Mouse (Mus musculus): ENCODE measurements around the gene Zswim3.

The Zswim3 gene

GRCm38 (mm10) chr2:164804533-164805331, at the start of gene Zswim3, which contains the start of gene Acot8:
Gene Zswim3 (plus strand): TSS chr2:164805098.
Gene Acot8 (minus strand): TSS chr2:164804882.
- peak; percentile 98 for DNase-seq (ENCODE audit: low read depth, low spot score)

GRCm38 (mm10) chr2:164757841-164758240, 47.1 kb upstream of the Zswim3 start:
- no peak for DNase-seq (ENCODE audit: low read depth, low spot score)

- no peak for DNase-seq (ENCODE audit: low read depth, low spot score)
Observed at GRCm38 (mm10) chr2:164758692-164759091, 46.2 kb upstream of the Zswim3 start.

GRCm38 (mm10) chr2:164760059-164760833, 44.7 kb upstream of the Zswim3 start:
- DNase-seq (ENCODE audit: low read depth, low spot score): no peak

GRCm38 (mm10) chr2:164761502-164761901, 43.4 kb upstream of the Zswim3 start:
- no peak for DNase-seq (ENCODE audit: low read depth, low spot score)

- DNase-seq (ENCODE audit: low read depth, low spot score): no peak
Observed at GRCm38 (mm10) chr2:164761971-164762370, 42.9 kb upstream of the Zswim3 start.

GRCm38 (mm10) chr2:164762593-164762992, 42.3 kb upstream of the Zswim3 start:
- DNase-seq (ENCODE audit: low read depth, low spot score): no peak

GRCm38 (mm10) chr2:164765841-164766240, 39.1 kb upstream of the Zswim3 start:
- DNase-seq (ENCODE audit: low read depth, low spot score): no peak

- no peak for DNase-seq (ENCODE audit: low read depth, low spot score)
Observed at GRCm38 (mm10) chr2:164767812-164768540, 36.9 kb upstream of the Zswim3 start.

- peak; percentile 97 for DNase-seq (ENCODE audit: low read depth, low spot score)
Observed at GRCm38 (mm10) chr2:164769258-164770037, 35.5 kb upstream of the Zswim3 start, which contains the start of gene Ube2c. Gene Ube2c (plus strand): TSS chr2:164769898.

- no peak for DNase-seq (ENCODE audit: low read depth, low spot score)
Observed at GRCm38 (mm10) chr2:164770279-164770678, 34.6 kb upstream of the Zswim3 start.

- DNase-seq (ENCODE audit: low read depth, low spot score): no peak
Observed at GRCm38 (mm10) chr2:164771123-164771522, 33.8 kb upstream of the Zswim3 start.

GRCm38 (mm10) chr2:164773229-164773988, 31.5 kb upstream of the Zswim3 start:
- no peak for DNase-seq (ENCODE audit: low read depth, low spot score)

GRCm38 (mm10) chr2:164773989-164774364, 30.9 kb upstream of the Zswim3 start:
- DNase-seq (ENCODE audit: low read depth, low spot score): no peak

GRCm38 (mm10) chr2:164776130-164776529, 28.8 kb upstream of the Zswim3 start:
- no peak for DNase-seq (ENCODE audit: low read depth, low spot score)

GRCm38 (mm10) chr2:164776801-164777200, 28.1 kb upstream of the Zswim3 start:
- no peak for DNase-seq (ENCODE audit: low read depth, low spot score)

GRCm38 (mm10) chr2:164777246-164778014, 27.5 kb upstream of the Zswim3 start:
- DNase-seq (ENCODE audit: low read depth, low spot score): no peak

- DNase-seq (ENCODE audit: low read depth, low spot score): no peak
Observed at GRCm38 (mm10) chr2:164778015-164778287, 26.9 kb upstream of the Zswim3 start.

- DNase-seq (ENCODE audit: low read depth, low spot score): peak; percentile 93
Observed at GRCm38 (mm10) chr2:164778809-164779208, 26.1 kb upstream of the Zswim3 start.

All from skeletal muscle tissue, adult 2 months (tissue).